Mouse (Mus musculus) kidney, embryonic 14.5 days (tissue): ENCODE results near the gene Actl6a. TPM values are rescaled to one million over a fixed set of nuclear protein-coding genes. Genes with fewer than 3 reads are reported as not detected.

Source experiments
- ATAC-seq: fragments of 200-750 bp; cut with Nextera tagmentation; 2 replicates; pipeline ENCODE4 v1.8.0; 2017; ENCODE audit warnings: moderate number of reproducible peaks, mild to moderate bottlenecking, moderate TSS enrichment, moderate library complexity; ENCODE audit not compliant: low FRiP score, low TSS enrichment
- H3K27ac ChIP-seq: fragments of 300-500 bp; sonication (generic); 2 replicates; pipeline ENCODE4 v1.5.1; 2014; ENCODE audit warnings: low read depth, mild to moderate bottlenecking, low read length, moderate library complexity, mixed read lengths
- H3K27me3 ChIP-seq: fragments of 300-500 bp; sonication (generic); 2 replicates; pipeline ENCODE4 v1.6.1; 2014; ENCODE audit warnings: mild to moderate bottlenecking, low read length; ENCODE audit not compliant: control insufficient read depth, insufficient read depth
- H3K36me3 ChIP-seq: fragments of 300-500 bp; sonication (generic); 2 replicates; pipeline ENCODE4 v1.6.1; 2014; ENCODE audit warnings: low read length, mixed read lengths; ENCODE audit not compliant: control insufficient read depth, insufficient read depth
- H3K4me1 ChIP-seq: fragments of 300-500 bp; sonication (generic); 2 replicates; pipeline ENCODE4 v1.6.1; 2014; ENCODE audit warnings: low read length, mixed read lengths; ENCODE audit not compliant: control insufficient read depth, insufficient read depth
- H3K4me2 ChIP-seq: fragments of 300-500 bp; sonication (generic); replicated peaks from 2 replicates; pipeline ENCODE4 v1.6.1; 2014; ENCODE audit warnings: low read depth, mild to moderate bottlenecking, low read length
- H3K4me3 ChIP-seq: fragments of 300-500 bp; sonication (generic); 2 replicates; pipeline ENCODE4 v1.5.1; 2014; ENCODE audit warnings: mild to moderate bottlenecking, low read length
- H3K9ac ChIP-seq: fragments of 300-500 bp; sonication (generic); 2 replicates; pipeline ENCODE4 v1.6.1; 2014; ENCODE audit warnings: low read depth, mild to moderate bottlenecking, low read length, moderate library complexity
- H3K9me3 ChIP-seq: fragments of 300-500 bp; sonication (generic); 2 replicates; pipeline ENCODE4 v1.6.1; 2016; ENCODE audit warnings: low read length; ENCODE audit not compliant: control insufficient read depth
- WGBS: fragments of 180-500 bp; shearing (Covaris S2); extraction: QIAGEN DNeasy Blood & Tissue Kit; methylation state at CpG from one replicate; pipeline ENCODE4 v1.1.7; 2014; 5-methylcytosine and 5-hydroxymethylcytosine counted together
- polyA plus RNA-seq: library from polyadenylated mRNA; unstranded; fragments of >200 nt; fragmentation: Nextera tagmentation; extraction: Ambion mirVana; gene quantifications from 2 replicates; pipeline ENCODE4 v1.2.1, GENCODE M21; 2014

The Actl6a gene
- polyA plus RNA-seq, 1 experiment from 2014 or later, result 214 TPM

DNA sequence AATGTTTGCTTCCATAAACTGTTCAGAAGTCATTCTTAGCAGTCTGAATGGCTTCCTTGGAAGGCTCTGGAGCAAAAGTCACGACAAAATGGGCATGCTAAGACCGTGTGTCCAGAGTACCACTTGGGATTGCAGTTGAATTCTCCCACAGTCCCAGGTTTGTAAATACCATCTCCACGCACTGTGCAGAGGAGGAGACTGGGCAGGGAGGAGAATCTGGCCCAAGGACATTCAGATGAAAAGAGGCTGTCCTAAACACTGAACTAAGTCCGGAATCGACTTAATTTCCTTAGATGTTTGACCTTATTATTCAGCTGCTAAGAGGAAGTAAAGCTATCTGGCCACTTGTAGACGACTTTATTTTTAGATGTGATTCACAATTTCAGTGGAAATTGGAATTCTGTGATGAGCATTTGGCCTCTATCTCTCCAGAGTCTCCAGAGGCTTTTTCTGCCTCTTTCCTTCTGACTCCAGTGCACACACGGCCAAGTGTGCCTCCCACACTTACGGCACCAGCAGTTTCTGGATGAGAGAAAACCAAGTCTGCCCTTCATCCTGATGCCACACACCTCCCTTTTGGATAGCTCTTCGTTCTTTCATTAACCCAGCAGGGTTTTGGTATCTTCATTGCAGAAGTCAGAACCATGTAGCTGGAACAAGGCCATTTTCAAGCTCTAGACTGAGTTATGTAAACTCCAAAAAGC lies 37.7 kb upstream of the Actl6a start:
- WGBS, result 66% methylated on average over 9 of the region's 9 CpGs
- H3K4me2 ChIP-seq, result no peak overlapping the region
- no peaks in the 10 kb centered on the region for H3K4me1 ChIP-seq
- ATAC-seq, result no peak
- no peak overlapping the region for H3K4me3 ChIP-seq
- no peaks in the 10 kb centered on the region for H3K9me3 ChIP-seq
- no peaks in the 10 kb centered on the region for H3K27me3 ChIP-seq
- no peak overlapping the region for H3K9ac ChIP-seq
- no peak overlapping the region for H3K27ac ChIP-seq
- no peaks in the 10 kb centered on the region for H3K36me3 ChIP-seq

- Histone ChIP-seq H3K4me1 (no peaks in the 10 kb centered on the region), H3K27me3 (no peaks in the 10 kb centered on the region), H3K27ac (no peak overlapping the region; the same call in 1 of the 2 replicates), H3K4me3 (no peak overlapping the region), H3K4me2 (no peak overlapping the region), H3K36me3 (no peaks in the 10 kb centered on the region), H3K9me3 (no peaks in the 10 kb centered on the region), H3K9ac (no peak overlapping the region)
- no peak for ATAC-seq
- 70% methylated on average over 6 of the region's 6 CpGs for WGBS
Measured at GRCm38 (mm10) chr3:32669211-32669610, 36.9 kb upstream of the Actl6a start.

GRCm38 (mm10) chr3:32670196-32670595 lies 35.9 kb upstream of the Actl6a start:
- WGBS, result 95% methylated on average over 4 of the region's 4 CpGs
- Histone ChIP-seq H3K4me2 (no peak overlapping the region), H3K27ac (no peak overlapping the region), H3K9me3 (no peaks in the 10 kb centered on the region), H3K9ac (no peak overlapping the region), H3K27me3 (no peaks in the 10 kb centered on the region), H3K4me3 (no peak overlapping the region), H3K4me1 (no peaks in the 10 kb centered on the region), H3K36me3 (no peaks in the 10 kb centered on the region)
- ATAC-seq, result no peak

DNA sequence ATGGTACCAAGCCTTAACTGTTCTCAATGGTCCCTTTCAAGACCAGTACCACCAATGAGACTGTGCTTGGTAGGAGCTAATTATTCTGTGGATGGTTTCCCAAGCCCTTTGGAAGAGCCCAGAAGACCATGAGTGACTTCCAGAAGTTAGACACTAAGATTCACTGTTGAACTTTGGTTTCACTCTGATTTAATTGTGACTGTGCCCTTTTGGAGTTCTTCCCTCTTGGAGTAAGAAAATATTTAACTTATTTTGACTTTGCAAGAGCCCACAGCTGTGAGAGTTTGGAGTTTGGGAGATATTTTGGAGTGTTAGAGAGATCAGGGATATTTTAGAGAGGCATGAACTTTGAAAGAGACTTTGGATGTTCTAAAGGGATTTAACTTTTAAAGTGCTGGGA lies 32.9 kb upstream of the Actl6a start:
- Histone ChIP-seq H3K36me3 (no peaks in the 10 kb centered on the region), H3K27ac (no peak overlapping the region), H3K9ac (no peak overlapping the region), H3K27me3 (no peaks in the 10 kb centered on the region), H3K9me3 (no peaks in the 10 kb centered on the region), H3K4me1 (no peaks in the 10 kb centered on the region), H3K4me3 (no peak overlapping the region), H3K4me2 (no peak overlapping the region)
- no peak for ATAC-seq

DNA sequence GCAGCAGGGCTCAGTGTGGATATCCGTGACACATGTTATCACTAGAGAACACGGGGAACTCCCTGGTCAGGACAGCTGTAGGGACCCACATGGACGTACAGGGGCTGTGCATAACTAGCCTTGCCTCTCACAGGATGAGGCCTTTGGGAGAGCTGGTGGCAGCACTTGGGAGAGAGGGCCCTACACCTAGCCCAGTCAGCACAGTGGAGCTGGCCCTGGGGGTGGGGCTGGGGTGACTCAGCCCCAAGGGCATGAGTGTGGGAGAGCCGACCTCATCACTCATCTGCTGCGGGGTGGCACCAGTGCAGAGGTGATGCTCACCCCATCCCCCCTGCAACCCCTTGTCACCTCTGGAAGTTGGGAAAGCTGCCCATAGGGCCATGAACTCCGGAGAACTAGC lies 29.7 kb upstream of the Actl6a start:
- WGBS, result 65% methylated on average over 6 of the region's 6 CpGs
- no peak overlapping the region for H3K27ac ChIP-seq
- H3K36me3 ChIP-seq, result no peaks in the 10 kb centered on the region
- H3K4me2 ChIP-seq, result no peak overlapping the region
- no peaks in the 10 kb centered on the region for H3K9me3 ChIP-seq
- H3K9ac ChIP-seq, result no peak overlapping the region
- H3K4me3 ChIP-seq, result no peak overlapping the region
- no peak for ATAC-seq
- no peaks in the 10 kb centered on the region for H3K27me3 ChIP-seq
- no peaks in the 10 kb centered on the region for H3K4me1 ChIP-seq

GRCm38 (mm10) chr3:32682910-32683531 lies 23.1 kb upstream of the Actl6a start:
- Histone ChIP-seq H3K27ac (no peak overlapping the region), H3K4me1 (no peaks in the 10 kb centered on the region), H3K9ac (no peak overlapping the region), H3K27me3 (no peaks in the 10 kb centered on the region), H3K36me3 (no peaks in the 10 kb centered on the region), H3K4me3 (no peak overlapping the region), H3K9me3 (no peaks in the 10 kb centered on the region), H3K4me2 (no peak overlapping the region)
- ATAC-seq, result no peak
- 75% methylated on average over 11 of the region's 12 CpGs for WGBS

GRCm38 (mm10) chr3:32684631-32685030 lies 21.5 kb upstream of the Actl6a start:
- WGBS, result 92% methylated on average over 3 of the region's 3 CpGs
- H3K27me3 ChIP-seq, result no peaks in the 10 kb centered on the region
- ATAC-seq, result no peak
- no peak overlapping the region for H3K27ac ChIP-seq
- no peak overlapping the region for H3K9ac ChIP-seq
- no peaks in the 10 kb centered on the region for H3K4me1 ChIP-seq
- H3K9me3 ChIP-seq, result no peaks in the 10 kb centered on the region
- no peak overlapping the region for H3K4me2 ChIP-seq
- no peak overlapping the region for H3K4me3 ChIP-seq
- no peaks in the 10 kb centered on the region for H3K36me3 ChIP-seq

DNA sequence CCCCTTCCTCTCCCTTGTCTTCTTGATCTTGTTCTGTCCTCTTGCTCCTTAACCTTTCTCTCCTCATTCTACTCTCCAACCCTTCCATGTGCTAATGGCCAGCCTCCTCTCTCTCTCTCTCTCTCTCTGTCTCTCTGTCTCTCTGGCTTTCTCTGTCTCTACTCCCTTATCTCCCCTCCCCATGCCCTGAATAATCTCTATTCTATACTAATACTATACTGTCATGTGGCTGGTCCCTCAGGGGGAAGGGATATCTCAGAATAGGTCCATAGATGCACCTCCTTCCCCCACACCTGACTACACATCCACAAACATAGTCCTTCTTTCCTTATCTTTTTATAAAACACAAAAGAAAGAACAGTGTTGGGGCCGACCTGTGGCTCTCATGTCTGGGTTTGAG lies 19.6 kb upstream of the Actl6a start:
- Histone ChIP-seq H3K4me1 (no peaks in the 10 kb centered on the region), H3K9ac (no peak overlapping the region), H3K27me3 (no peaks in the 10 kb centered on the region), H3K4me3 (no peak overlapping the region), H3K27ac (no peak overlapping the region), H3K4me2 (no peak overlapping the region), H3K36me3 (no peaks in the 10 kb centered on the region), H3K9me3 (no peaks in the 10 kb centered on the region)
- ATAC-seq, result no peak
- WGBS, result 69% methylated on average over 1 of the region's 1 CpGs

- no peaks in the 10 kb centered on the region for H3K4me1 ChIP-seq
- ATAC-seq, result no peak
- H3K4me2 ChIP-seq, result no peak overlapping the region
- H3K36me3 ChIP-seq, result no peaks in the 10 kb centered on the region
- no peak overlapping the region for H3K27ac ChIP-seq
- H3K27me3 ChIP-seq, result no peaks in the 10 kb centered on the region
- no peaks in the 10 kb centered on the region for H3K9me3 ChIP-seq
- 22% methylated on average over 4 of the region's 4 CpGs for WGBS
- no peak overlapping the region for H3K9ac ChIP-seq
- no peak overlapping the region for H3K4me3 ChIP-seq
Measured at GRCm38 (mm10) chr3:32687156-32687555, 18.9 kb upstream of the Actl6a start.
